Mouse (Mus musculus) monocyte, adult 2 months (primary cell): Measurements from ENCODE around the gene 2310061N02Rik.
"Not testable (repeated sequence)": the region's sequence is repeated elsewhere in the genome, so short reads cannot be mapped to it uniquely, and the experiment has no call there.

Experiments
- DNase-seq, 2 experiments: peaks; one replicate each; pipeline ENCODE4 v3.0.0; 2022; ENCODE audit warnings: low spot score in 2 of 2, low read depth in 1 of 2

The 2310061N02Rik gene

DNA sequence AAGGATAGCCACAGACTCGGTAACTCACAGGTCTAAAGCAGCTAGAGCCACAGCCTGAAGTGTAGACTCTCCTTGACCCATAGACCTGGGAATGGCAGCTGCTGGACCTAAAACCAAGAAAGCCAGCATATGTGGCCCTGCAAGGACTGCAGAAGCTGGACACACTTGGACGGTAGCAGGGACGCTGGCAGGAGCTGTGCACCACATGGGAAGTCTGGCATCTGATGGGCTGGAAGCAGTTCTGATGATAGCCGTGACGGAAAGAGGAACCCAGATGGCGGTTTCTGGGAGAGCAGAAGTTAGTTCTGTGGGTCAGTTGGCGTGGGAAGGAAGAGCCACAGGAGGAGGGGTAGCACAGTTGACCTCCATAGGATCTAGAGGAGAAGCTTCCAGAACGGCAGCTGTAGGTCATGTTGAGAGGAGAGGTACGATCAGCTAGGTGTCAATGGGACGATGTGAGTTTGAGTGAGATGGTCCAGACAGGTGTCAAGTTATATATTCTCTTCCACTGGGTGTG is at the start of gene 2310061N02Rik:
Gene 2310061N02Rik (minus strand): TSS at position 467 of the 517 bp plus-strand sequence.
- no peak for DNase-seq

DNA sequence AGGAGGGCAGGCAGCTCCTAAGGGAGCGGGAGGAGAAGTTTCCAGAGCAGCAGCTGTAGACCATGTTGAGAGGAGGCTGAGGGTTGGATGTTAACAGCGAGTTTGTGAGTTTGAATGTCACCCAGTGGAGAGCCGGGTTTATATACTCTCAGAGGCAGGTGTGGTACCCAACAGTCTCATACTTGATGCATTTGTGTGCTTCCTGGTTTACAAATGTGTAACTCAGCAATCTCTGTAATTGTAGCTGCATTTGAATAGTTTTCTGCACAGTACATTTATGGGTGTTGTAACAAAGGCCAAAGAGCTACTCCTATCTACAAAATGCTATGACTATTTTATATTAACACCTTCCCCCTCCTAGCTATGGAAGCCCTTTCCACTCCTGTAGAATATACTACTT is 43.8 kb upstream of the 2310061N02Rik start, which contains the start of gene Krtap13:
Gene Krtap13 (minus strand): TSS at position 101 of the 400 bp plus-strand sequence.
- not testable (repeated sequence) for DNase-seq

DNA sequence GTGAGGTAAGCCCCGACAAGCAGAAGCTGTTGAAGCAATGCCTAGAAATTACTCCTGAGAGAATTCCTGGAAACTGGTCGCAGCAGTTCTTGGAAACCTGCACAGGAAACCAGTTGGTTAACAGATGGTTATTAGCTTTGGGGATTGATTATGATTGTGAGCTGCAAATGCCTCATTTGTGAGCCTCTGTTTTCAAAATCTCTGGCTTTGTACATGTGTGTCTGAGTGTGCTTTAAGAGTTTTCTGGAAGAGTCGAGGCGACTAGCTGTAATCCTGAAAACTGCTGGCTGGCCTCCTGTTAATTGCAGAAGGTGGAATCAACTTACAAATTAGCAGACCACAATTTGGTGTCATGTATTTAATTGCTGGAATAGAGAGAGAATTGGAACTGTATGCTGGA is 40.2 kb upstream of the 2310061N02Rik start:
- DNase-seq, result no peak

DNA sequence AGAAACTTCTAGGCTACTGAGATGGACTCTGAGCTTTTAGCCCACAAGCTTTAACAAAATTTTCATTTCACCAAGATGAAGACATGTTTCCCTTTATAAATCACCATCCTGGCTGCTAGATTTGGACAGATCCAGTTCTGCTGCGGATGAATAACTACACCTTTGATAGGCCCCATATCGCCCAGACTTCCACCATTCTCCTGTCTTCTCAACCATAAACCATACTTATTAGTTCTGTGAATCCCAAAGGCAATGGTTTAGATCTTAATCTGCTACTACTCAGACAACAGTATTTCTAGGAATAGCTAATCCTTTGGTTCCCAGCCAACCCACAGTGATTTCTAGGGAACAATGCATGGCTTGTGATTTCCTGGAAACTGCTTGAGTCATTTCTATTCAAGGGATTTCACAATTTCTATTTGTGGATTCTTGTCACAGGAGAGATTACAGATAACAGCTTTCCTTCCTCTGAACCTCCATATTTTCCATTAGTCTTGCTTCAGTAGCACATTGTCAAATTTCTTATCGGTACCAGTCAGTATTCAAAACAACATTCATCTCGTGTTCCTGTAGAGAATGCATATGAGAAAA is 37.1 kb upstream of the 2310061N02Rik start:
- DNase-seq, result no peak

DNA sequence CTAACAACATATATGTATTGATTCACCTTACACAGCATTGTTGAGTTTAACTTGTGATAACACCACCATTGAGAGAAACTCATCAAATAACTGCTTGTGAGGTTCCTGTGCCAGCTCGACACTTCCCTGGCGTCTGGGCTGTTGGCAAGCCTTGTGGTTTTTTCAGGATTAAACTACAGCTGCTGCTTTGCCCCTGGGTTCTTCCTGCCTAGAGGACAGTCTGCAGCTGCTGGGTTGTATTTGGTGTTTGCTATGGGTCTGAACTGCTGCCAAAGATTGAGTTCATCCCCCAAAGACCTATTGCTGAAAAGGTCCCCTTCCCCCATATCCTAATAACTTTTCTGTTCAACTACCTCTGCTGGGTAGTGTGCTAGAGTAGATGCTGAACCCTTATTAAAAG is 27.6 kb upstream of the 2310061N02Rik start:
- DNase-seq, result no peak

DNA sequence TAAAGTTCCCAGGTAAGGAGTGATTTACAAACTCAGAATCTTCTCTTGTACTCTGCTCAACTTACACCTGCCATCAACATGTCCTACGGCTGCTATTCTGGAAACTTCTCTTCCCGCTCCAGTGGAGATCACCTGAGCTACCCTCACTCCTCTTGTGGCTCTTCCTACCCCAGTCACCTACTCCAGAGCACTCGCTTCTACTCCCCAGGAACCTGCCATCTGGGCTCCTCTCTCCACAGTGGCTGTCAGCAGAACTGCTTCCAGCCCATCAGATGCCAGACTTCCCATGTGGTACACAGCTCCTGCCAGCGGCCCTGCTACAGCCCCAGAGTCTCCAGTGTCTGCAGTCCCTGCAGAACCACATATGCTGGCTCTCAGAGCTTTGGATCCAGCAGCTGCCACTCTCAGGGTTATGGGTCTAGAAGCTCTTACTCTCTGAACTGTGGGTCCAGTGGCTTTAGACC is 21.1 kb upstream of the 2310061N02Rik start, which contains the start of gene Krtap13-1:
Gene Krtap13-1 (plus strand): TSS at position 51 of the 464 bp plus-strand sequence.
- no peak for DNase-seq

DNA sequence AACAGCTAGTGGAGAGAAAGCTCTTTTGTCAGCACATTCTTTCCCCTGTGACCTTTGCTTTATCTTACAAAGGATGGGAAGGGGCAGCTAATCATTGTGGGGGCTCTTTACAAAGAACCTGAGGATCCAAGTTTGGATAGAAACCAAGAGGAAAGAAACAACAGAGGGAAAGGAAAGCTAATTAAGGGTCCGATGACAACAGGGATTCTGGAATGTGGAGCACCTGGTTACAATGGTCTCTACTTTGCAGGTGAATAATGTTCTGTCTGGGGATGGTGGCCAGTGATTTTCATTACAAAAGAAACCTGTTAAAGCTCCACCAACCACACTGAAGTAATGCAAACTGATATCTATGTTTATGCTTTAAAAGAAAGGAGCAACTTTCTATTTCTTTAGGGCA is 12.3 kb upstream of the 2310061N02Rik start:
- DNase-seq, result no peak

DNA sequence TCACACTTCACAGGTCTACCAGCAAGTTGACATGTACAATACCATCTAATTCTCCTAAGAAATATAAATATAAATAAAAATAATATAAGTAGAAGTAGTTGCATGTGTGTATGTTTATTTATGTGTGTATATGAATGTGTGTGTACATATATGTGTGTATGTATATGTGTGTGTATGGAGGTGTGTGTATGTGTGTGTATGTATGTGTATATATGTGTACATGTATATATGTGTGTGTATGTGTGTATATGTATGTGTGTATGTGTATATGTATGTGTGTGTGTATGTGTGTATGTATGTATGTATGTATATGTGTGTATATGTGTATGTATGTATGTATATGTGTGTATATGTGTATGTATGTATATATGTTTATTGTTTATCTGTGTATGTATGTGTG is 8.8 kb upstream of the 2310061N02Rik start:
- no peak for DNase-seq

DNA sequence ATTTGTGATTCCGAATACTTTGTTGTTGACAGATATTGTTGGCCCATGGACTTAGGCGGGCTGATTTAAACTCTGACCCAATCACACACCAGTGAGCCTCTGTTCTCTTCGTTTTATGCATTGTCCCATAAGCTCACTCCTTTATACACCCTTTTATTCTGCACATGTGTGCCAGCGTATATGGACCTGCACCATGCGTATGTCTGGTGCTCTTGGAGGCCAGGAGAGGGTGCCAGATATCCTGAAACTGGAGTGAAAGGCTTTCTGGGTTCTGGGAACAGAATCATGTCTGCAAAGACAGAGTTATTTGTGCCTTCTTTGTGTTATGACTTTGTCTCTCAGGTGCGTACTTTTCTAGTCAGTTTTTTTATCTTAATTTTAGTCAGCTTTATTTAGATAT is 3.5 kb upstream of the 2310061N02Rik start:
- DNase-seq, result no peak

DNA sequence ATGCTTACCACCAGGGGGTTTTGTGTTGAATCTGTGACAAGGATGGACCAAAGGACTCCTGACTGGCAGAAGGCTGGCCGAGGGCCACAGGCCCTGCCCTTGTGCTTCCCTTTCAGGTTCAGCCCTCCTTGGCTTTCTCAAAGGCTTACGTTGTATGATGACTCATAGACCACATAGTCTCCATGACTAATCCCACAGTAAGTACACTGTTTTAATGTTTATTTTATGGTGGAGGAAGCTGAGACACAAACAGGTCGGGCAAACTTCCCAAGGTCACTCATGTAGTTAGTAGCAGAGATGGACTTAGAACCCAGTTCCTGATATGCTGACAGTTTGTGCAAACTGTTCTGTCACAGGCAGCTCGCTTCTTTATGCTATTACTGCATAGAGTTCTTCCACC is 3.0 kb upstream of the 2310061N02Rik start:
- no peak for DNase-seq

DNA sequence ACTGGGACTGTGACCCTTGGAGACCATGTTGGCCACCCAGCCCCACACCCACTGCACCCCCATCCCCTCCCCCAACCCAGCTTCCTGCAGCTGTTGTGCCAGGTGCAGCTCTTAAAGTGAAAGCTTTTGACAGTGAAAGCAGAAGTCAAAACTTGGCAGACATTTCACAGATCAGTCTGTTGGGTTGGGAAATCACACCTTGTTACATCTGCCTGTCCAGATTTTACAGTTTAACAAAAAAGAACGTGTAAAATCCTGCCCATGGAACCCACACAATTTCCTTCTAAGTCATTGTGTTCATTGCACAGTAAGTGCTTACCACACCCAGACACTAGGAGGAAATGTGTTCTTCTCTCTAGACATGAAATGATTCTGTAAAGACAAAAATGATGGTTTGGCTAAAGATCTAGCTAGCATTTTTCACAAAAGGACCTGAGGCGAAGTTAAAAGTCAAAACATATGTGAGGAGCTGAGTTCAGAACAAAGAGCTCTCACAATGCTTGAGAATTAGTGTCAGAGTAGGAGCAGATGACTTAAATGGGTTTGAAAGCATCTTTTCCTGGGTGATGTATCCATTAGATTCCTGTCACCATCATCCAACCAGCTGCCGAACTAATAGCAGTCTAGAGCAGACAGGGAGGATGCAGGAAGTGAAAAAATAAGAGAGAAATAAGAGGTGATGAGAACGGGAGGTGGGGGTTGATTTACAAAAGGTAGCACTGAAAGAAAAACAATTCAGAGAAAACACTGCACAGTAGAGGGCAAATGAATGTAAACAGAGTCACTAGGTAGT is 6.5 kb downstream of the 2310061N02Rik start:
- no peak for DNase-seq

DNA sequence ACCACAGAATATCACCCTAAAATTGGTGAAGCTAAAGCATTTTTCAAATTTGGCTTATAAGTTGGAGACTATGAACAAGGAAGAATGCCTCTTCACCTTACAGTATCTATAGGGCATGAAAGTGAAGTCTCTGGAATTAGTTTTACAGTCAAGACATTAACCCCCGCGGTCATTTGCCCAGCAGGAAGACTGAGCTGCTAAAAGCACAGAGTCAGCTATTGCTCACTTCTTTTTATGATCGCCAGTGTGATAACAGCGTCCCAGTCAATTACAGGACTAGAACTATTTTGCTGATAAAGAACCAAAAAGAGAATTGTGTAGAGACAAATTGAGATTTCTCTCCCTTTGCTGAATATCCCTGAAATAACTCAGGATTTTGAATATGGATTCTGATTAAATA is 11.5 kb downstream of the 2310061N02Rik start:
- no peak for DNase-seq

DNA sequence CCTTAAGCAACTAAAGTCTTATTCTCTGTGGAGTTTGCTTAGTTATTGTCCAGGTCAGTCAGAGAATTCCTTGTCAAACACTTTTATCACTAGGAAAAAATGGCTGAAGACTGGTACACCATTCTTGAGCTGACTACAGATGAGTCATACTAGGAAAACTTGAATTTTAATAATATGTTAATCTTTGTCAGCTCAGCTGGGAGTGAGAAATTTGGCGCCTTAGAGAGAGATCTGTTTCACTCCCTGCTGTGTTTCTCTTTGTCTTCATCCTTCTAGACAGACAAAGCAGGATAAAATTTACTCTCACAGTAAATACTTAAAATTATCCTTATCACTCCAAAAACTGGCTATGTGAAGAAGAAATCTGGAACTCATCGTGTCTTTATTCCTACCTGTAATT is 26.5 kb downstream of the 2310061N02Rik start:
- no peak for DNase-seq

DNA sequence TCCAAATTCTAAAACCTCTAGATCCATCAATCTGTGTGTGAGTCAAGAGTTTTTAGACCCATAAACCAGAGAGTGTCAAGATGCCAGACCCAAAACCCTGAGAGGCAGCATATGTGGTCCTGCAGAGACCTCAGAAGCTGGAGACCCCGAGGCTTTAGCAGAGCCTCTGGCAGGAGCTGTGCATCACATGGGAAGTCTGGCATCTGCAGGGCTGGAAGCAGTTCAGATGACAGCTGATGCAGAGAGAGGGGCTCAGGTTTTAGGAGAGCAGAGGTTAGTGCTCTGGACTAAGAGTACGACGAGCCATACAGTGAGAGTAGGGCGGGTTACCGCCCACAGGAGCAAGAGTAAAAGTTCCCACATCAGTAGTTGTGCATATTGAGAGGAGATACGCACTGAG is 28.7 kb downstream of the 2310061N02Rik start:
- DNase-seq, result no peak

DNA sequence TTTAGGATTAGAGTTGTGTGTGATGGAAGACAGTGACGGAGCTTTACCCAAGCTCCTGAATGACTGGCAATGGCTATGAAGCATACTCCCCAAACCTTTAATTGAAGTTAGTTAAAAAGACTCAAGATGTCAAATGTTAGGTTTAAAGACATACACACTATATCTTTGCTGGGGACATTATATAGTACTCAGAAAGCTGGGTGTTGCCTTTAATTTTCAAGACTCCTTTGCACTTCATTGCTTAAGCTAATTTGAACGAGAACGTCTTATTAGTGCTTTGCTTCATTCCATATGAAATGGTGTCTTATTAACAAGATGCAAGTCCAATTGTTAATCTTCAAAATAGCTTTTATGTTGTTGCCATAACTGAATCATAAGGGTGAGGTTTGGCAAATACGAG is 36.2 kb downstream of the 2310061N02Rik start, which contains the start of gene Krtap27-1:
Gene Krtap27-1 (minus strand): TSS at position 101 of the 400 bp plus-strand sequence.
- DNase-seq, result no peak

DNA sequence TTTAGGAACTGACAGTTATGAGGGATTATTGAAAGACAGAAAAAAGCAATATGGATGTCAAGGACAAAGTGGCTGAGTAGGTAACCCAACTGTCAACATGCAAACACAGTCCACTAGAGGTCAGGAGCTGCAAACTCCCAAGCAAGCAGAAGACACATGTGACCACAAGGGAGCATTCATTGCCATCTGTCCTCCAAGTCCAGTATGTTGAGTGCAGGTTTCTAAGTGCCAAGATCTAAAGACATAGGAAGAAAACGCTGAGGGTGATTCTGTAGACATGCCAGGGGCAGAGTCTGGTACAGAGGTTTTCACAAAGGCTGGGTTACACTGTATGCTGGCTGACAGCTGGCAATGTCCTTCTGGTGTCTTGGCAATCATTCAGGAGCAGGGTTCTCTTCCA is 50.3 kb downstream of the 2310061N02Rik start:
- DNase-seq, result no peak
